Mouse (Mus musculus): Measurements from ENCODE around the gene Tob2.

DNA sequence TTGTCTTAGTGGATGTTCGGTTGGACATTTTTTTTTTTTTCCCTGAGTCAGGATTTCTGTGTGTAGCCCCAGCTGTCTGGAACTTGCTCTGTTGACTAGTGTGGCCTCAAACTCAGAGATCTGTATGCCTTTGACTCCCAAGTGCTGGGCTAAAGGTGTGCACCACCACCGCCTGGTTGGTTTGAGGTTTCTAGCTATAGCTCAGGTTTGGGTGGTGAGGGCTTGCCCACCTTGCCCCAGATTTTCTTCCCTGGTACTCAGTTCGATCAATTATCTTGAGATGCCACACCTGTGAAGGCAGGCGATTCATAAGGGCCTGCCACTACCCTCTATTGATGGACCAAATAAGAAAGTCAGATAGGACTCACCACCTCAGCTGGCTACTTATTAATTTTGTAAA, 11.4 kb downstream of the Tob2 start:
- TF ChIP-seq CTCF (IDR thresholded peaks at IDR 0.05; ENCODE audit: low read depth) = no peak
- no peak for TF ChIP-seq EP300 (IDR thresholded peaks at IDR 0.05; ENCODE audit: low read depth)

Measured in liver, embryonic 14.5 days (tissue).